Comparison of ENCODE assay signal across 8 mouse cellular contexts in the genomic region with DNA sequence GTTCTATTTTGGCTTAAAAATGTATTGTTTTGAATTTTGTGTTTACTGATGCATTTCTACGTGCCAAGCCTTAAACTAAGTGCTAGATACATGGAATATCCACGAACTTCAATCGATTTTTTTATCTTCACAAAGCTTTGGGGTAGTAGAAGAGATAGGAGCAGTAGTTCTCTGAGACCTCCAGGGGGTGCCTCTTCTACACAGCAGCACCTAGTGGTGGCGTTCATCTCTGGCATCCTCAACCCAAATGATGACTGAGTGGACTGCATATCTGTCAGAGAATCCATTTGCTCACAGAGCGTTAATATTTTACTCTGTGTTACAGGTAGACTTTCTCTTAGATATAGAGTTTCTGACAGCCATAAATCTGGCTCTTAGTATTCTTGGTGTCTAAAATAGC.
DNase-seq lines count a peak whose midpoint lies in the region; ATAC-seq lines count a peak whose summit lies in the region.

No protein-coding gene starts in this region.

- no peak overlapping the region for H3K9ac ChIP-seq in midbrain, embryonic 15.5 days

- H3K9me3 ChIP-seq in midbrain, embryonic 15.5 days = no peaks in the 10 kb centered on the region

- H3K27me3 ChIP-seq in midbrain, embryonic 15.5 days (replicated peaks) = no peaks in the 10 kb centered on the region

- no peaks in the 10 kb centered on the region for H3K36me3 ChIP-seq in midbrain, embryonic 15.5 days (replicated peaks)

- DNase-seq in heart, postnatal 10 days = peak; percentile 10 to 30
- no peak for DNase-seq in heart, adult 11 months
- DNase-seq in urinary bladder, postnatal 25 days (ENCODE audit: low spot score) = peak; percentile 6
- no peak for DNase-seq in urinary bladder, adult 2 months (ENCODE audit: low spot score)
- peak; percentile 7 to 45 for DNase-seq in kidney, adult 8-10 months
- DNase-seq in spleen, postnatal 4 days (ENCODE audit: low spot score in 2 of 2) = peak; percentile 17 to 65

- H3K4me1 ChIP-seq in midbrain, embryonic 15.5 days = no peaks in the 10 kb centered on the region

- H3K27ac ChIP-seq in midbrain, embryonic 15.5 days = no peak overlapping the region

- no peak; the same call in 1 of the 2 replicates for ATAC-seq in megakaryocyte, adult 5-6 weeks (ENCODE audit: poor library complexity, severe bottlenecking)
- ATAC-seq in midbrain, embryonic 15.5 days (replicated peaks) = no peak

- H3K4me2 ChIP-seq in midbrain, embryonic 15.5 days = no peak overlapping the region

- 81% methylated on average over 5 of the region's 5 CpGs for WGBS in midbrain, embryonic 15.5 days

- no peak overlapping the region for H3K4me3 ChIP-seq in midbrain, embryonic 15.5 days

- intact Hi-C loops in heart, postnatal 10 days (cut with DNase I) = loop anchor here (2.0 kb wide), 1 partner anchor 489 kb away; no protein-coding TSS in a partner anchor

Comparison
In these comparisons a context has a peak if more than half of its experiments do, and no peak if none do; other contexts are left out.
1. DNase-seq: peak in heart, postnatal 10 days (2 of 2), urinary bladder, postnatal 25 days (single experiment), kidney, adult 8-10 months (2 of 2) and spleen, postnatal 4 days (2 of 2); none in heart, adult 11 months (single experiment) and urinary bladder, adult 2 months (single experiment).